Comparison of ENCODE assay signal across 9 mouse cellular contexts in the genomic region with DNA sequence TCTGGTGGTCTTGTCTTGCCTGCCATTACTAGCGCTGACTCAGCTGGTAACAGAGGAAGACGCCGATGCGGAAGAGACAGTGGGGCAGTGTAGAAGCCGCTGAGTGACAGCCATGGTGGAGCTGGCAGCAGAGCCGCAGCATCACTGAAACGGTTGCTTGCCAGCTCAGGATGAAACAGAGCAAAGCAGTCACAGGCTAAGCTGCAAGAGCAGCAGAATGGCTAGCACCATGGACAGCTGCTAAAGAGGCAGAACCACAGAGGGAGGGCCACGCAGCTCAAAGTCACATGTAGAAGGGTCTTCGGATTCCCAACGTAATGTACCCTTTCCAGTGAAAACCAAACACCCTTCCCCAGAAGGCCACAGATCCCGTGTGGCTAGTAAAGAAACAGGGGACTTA.
A peak's percentile ranks its signal among the peaks of the same experiment; 100 is the strongest.
DNase-seq lines count a peak whose midpoint lies in the region; ATAC-seq and TF ChIP-seq lines count a peak whose summit lies in the region.
"Had no signal": no experiment of that assay in that cellular context is flagged by ENCODE, and none has a peak within 500 bp of the region (broad histone marks: within the 10 kb centered on the region; RNA-seq: fewer than 3 reads in every experiment).

No protein-coding gene starts in this region.

- peak; percentile 19 to 27 for DNase-seq in cerebellum, postnatal 25 days
- DNase-seq in cerebellum, adult 11 months = no peak
- peak; percentile 48 for DNase-seq in lung, postnatal 0 days (ENCODE audit: low spot score)
- no peak for DNase-seq in lung, postnatal 14 days
- peak; percentile 28 for DNase-seq in c-Kit-positive CD71-negative TER-119-negative erythroid progenitor cells, embryonic 14.5 days (ENCODE audit: low read depth)
- DNase-seq in liver, embryonic 13.5 days = peak; percentile 10
- DNase-seq in right cerebral cortex, postnatal 4 days = no peak
- no peak for DNase-seq in urinary bladder, postnatal 14 days (ENCODE audit: low spot score)
- DNase-seq: gastrocnemius, postnatal 14 days had no signal

- 24% methylated on average over 11 of the region's 11 CpGs for WGBS in lung, postnatal 0 days
- WGBS in liver, embryonic 13.5 days (ENCODE audit: insufficient replicate concordance) = 21% methylated on average over 11 of the region's 11 CpGs

- H3K27me3 ChIP-seq in lung, postnatal 0 days (replicated peaks; ENCODE audit: insufficient read depth, low read length) = no peaks in the 10 kb centered on the region
- H3K27me3 ChIP-seq in liver, embryonic 13.5 days = no peaks in the 10 kb centered on the region

- H3K9me3 ChIP-seq in lung, postnatal 0 days (ENCODE audit: low read length) = no peaks in the 10 kb centered on the region
- no peaks in the 10 kb centered on the region for H3K9me3 ChIP-seq in liver, embryonic 13.5 days (replicated peaks)

- no peak overlapping the region for H3K4me3 ChIP-seq in lung, postnatal 0 days (ENCODE audit: low read depth, low read length)
- H3K4me3 ChIP-seq in liver, embryonic 13.5 days (replicated peaks) = no peak overlapping the region

- H3K4me1 ChIP-seq in lung, postnatal 0 days (ENCODE audit: insufficient read depth, low read depth, low read length) = no peaks in the 10 kb centered on the region
- H3K4me1 ChIP-seq in liver, embryonic 13.5 days (replicated peaks) = no peaks in the 10 kb centered on the region

- H3K27ac ChIP-seq in lung, postnatal 0 days (ENCODE audit: low read length) = no peak overlapping the region
- no peak overlapping the region for H3K27ac ChIP-seq in liver, embryonic 13.5 days

- no peak for TF ChIP-seq EP300 in lung, postnatal 0 days (IDR thresholded peaks at IDR 0.05)

- no peak overlapping the region for H3K4me2 ChIP-seq in lung, postnatal 0 days (replicated peaks; ENCODE audit: low read depth, low read length)
- H3K4me2 ChIP-seq in liver, embryonic 13.5 days = no peak overlapping the region

- H3K9ac ChIP-seq in lung, postnatal 0 days (replicated peaks; ENCODE audit: low read depth) = no peak overlapping the region
- H3K9ac ChIP-seq in liver, embryonic 13.5 days = no peak overlapping the region

- no peaks in the 10 kb centered on the region for H3K36me3 ChIP-seq in lung, postnatal 0 days (ENCODE audit: insufficient read depth, low read length)
- H3K36me3 ChIP-seq in liver, embryonic 13.5 days = no peaks in the 10 kb centered on the region

- ATAC-seq in lung, postnatal 0 days = no peak
- no peak for ATAC-seq in liver, embryonic 13.5 days (ENCODE audit: low read depth)

- TF ChIP-seq CTCF in lung, postnatal 0 days (IDR thresholded peaks at IDR 0.05) = no peak

Comparison
In these comparisons a context has a peak if more than half of its experiments do, and no peak if none do; other contexts are left out.
1. DNase-seq: peak in cerebellum, postnatal 25 days (2 of 2), lung, postnatal 0 days (single experiment), c-Kit-positive CD71-negative TER-119-negative erythroid progenitor cells, embryonic 14.5 days (single experiment) and liver, embryonic 13.5 days (single experiment); none in cerebellum, adult 11 months (single experiment), lung, postnatal 14 days (single experiment), right cerebral cortex, postnatal 4 days (single experiment) and urinary bladder, postnatal 14 days (single experiment).